Mouse (Mus musculus): ENCODE measurements around the gene Gpr84.

Gene Gpr84

DNA sequence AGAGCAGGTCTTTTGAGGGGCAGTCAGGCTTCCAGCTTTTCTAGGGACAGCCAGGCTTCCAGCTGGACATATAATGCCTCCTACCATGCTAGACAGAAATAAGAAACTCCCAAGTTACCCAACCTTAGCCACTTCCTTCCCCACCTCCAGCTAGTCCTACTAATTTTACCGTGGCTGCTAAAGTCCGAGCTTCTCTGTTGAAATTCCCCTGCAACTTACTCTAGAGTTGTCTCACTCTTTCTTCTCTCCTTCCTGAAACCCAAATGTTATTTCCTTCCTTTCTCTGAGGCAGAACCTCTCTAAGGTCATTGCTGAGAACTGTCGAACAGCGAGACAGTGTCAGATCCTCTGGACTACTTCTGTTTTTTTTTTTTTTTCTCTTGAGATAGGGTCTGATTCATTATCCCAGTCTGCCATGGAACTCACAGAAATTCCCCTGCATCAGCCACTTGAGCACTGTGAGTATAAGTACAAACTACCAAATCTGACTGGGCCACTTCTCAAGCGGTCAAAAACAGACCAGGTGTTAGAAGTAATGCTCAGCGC lies at the start of gene Gpr84:
Gpr84 (minus strand) TSS at position 248 of the 546 bp plus-strand sequence.
- in situ Hi-C loops (cut with MboI, MseI): loop anchor here (25.0 kb wide), 1 partner anchor 323 kb away; the partner anchor contains the start of genes Hoxc6, Hoxc8 and Hoxc9

DNA sequence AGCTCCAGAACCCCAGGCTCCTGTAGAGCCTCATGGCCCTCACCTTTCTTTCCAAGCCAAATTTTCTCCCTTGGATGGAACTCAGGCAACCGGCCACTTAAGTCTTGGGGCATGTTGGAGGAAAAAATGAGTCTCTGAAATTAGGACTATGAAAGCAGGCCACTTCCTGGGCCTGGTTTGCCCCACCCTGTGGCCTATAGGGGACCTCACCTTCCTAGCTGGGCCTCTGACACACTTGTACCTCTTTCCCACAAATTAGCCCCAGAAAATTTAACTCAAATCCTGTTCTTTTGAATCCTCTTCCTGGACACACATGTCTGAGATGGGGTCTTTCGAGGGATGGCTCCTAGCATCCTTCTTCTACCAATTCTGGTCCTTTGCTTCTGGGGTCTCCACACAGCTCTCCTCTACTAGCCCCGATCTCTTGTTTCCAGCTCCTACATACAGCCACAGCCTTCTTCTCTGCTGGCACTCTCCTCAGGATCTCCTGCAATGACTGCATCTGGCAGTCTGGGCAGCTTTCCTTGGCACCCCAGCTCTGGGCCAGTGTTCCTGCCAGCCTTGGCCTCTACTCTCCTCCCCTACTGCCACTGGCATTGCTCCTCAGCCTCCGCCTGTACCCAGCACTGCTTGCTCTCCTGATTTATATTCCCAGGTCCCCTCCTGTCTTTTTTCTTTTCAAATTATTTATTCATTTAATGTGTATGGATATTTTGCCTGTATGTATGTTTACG lies 49.6 kb upstream of the Gpr84 start:
- in situ Hi-C loops (cut with MboI, MseI): no loop called here

DNA sequence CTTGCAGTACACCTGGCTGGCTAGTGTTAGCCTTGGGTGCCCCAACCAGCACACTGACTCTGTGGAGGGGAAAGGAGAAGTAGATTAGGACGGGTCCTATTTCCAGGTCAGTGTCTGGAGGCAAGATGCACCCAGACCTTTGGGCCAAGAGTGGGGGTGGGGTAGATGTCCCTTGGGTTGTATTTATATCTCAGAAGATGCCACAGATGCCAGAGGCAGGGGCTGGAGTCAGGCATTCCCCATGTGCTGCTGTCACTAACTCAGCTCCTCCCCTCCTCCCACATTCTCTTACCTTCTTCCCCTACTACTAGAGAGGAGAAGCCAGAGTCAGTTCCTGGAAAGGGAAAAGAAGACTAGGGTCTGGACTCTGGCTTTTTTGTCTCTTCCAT lies 48.7 kb upstream of the Gpr84 start:
- in situ Hi-C loops (cut with MboI, MseI): no loop called here

DNA sequence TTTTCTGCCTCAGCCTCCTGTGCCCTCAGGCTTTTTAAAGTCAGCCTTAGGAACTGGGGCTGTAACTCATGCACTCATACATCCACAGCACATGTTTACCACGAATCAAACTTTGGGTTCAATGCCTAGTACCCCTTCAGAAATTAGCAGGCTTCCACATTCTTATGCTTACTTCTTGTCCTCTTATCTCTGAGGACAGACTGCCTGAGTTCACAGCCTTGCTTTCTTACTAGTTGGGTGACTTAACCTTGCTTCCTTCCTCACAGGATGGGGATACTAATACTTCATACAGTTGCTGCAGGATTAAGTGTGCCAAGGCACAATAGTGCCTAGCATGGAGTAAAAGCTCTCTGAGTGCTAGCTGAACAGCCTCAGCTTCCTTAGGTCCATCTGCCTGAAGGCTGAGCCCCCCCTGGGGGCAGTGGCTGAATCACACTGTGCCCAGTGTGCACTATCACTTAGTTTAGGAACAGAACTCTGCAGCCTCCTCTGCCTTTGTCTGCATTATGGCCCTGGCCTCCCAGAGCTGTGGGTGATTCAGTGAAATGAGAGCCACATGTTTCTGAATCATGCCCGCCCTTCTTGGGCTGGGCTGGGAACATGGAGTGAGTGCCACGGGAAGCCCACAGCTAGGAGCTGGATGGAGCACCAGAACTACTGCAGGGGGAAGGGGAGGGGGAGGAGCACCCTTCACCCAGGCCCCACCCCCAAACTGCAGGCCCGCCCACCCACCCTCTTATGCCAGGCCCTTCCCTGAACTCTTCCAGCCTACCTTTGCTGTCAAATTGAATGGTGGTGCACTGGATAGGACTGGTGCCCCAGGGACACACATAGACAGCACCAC lies 48.1 kb upstream of the Gpr84 start:
- in situ Hi-C loops (cut with MboI, MseI): no loop called here

DNA sequence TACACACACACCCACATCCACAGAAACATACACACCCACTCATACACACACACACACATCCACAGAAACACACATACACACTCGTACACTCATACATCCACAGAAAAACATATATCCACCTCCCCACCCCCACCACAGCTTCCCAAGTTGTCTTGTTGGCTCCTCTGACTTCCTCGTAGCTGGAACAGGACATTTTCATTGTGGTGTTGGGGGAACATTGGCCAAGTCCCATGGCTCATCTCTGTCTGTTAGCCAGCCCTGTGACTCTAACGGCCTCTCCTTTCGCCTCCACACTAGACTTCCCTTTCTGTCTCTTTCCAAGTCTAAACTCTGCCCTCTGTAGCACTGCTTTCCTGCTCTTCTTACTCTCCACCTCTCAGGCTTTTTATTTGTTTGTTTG lies 47.4 kb upstream of the Gpr84 start:
- in situ Hi-C loops (cut with MboI, MseI): no loop called here

DNA sequence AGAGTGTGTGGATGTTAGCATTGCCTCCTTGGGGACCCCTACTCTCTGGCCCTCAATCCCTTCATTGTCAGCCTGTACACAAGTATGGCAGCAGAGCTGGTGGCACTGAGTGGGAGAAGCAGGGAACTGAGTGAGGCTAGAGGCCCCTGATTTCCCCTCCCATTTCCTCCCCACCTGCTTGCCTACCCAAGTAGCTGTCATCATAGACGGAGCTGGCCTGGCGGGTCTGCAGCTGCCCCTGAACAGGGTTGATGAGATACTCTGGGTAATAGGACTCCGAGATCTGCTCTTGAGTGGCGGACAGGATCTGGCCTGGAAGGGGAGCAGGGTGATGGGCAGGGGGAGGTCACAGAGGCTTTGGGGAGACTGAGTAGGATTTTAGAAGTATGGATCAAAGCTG lies 45.7 kb upstream of the Gpr84 start:
- in situ Hi-C loops (cut with MboI, MseI): no loop called here

DNA sequence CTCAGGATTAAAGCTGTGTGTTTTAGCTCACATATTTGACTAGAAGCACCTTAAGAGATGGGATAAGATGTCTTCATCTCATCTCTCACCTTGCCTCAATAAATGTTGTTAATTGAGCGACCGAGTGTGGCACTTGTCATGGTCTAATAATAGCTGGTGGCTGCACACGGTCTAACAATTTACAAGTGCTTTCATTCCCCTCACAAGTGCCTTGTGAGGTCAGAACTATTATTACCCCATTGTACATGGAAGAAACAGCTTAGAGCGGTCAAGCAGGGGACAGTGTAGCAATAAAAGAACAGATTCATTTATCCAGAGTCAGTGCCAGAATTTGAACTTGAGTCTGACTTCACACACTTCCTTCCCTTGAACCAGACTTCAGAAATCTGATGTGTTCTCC lies 45.0 kb upstream of the Gpr84 start:
- in situ Hi-C loops (cut with MboI, MseI): no loop called here

DNA sequence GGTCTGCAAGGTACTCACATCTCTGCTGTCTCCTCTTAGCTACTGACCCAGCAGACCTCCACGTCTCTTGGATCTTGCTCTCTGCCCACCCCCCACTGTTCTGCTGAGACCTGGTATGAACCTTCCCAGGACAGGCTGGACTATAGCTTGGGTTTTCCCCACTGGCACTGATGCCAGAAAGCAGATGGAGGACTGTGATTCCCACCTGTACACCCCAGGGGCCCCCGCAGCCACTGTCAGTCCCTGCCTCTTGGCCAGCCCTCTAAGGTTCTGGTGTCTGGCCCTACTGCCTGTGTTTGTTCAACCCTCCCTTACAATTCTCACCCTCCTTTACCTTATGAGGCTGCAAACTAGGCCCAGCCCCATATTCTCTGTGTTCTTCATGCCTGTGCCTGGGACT lies 44.3 kb upstream of the Gpr84 start:
- in situ Hi-C loops (cut with MboI, MseI): loop anchor here (5.0 kb wide), 1 partner anchor 57 kb away; no protein-coding TSS in a partner anchor

DNA sequence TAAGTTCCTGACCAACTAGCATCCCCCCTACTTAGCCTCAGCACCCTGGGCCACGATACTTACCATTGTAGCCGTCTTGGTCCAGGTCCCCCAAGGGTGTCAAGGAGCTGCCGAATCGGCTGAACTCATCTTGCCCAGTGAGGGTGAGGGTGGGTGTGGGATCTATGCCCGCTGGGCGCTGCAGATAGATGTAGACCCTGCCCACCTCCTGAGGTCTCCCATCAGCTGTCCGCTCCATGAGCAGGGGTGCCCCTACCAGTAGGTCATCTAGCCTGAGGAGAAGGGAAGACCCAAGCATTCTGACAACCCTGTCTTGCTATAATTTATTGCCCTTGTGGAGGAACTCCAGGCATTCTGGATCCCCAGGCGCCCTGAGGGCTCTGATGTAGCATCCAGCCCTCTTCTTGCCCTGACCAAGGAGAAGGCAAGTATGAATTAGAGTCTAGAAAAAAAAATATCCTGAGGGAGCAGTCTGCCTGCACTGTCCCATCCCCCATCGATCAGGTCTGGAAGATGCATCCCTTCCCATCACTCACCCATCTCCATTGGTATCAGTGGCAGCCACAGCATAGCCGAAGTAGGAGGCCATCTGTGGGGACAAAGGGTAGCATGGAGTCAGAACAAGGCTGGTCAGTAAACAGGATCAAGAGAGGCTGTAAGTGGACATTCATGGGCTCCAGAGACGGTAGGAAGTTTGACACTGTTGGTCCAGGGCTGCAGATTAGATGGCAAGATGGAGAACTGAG lies 43.3 kb upstream of the Gpr84 start:
- in situ Hi-C loops (cut with MboI, MseI): loop anchor here (5.0 kb wide), 1 partner anchor 56 kb away; no protein-coding TSS in a partner anchor

DNA sequence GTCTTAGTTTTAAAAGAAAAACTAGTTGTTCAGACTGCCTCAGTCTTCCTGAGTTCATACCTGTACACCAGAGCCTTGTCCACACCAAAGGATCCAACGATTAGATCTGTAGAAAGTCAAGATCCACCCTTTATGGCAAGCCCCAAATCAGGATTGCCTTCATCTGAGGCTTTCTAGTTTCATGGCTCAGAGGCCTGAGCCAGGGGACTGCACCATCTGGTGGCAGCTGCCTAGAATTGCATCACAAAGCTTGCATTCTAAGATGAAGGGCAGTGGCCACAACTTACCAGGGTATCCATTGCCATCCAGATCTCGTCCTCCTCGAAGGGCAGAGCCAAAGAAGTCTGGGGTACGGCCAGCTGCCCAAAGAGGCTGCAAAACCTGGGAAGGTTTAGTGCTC lies 42.4 kb upstream of the Gpr84 start:
- in situ Hi-C loops (cut with MboI, MseI): loop anchor here (5.0 kb wide), 1 partner anchor 56 kb away; no protein-coding TSS in a partner anchor

DNA sequence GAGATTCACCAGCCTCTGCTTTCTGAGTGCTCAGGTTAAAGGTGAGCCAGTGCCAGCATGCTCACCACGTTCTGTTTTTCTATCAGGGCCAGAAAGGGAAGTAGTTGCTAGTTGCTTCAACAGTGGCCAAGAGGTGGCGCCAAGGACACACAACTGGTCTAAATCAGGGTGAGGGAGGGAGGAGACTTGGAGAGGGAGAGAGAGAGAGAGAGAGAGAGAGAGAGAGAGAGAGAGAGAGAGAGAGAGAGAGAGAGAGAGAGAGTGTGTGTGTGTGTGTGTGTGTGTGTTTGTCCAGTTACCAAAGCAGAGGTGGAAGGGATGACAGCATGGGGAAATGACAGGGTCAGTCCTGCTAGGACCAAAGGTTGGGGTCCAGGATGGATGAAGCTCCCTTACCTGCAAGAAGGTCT lies 36.9 kb upstream of the Gpr84 start:
- in situ Hi-C loops (cut with MboI, MseI): no loop called here

DNA sequence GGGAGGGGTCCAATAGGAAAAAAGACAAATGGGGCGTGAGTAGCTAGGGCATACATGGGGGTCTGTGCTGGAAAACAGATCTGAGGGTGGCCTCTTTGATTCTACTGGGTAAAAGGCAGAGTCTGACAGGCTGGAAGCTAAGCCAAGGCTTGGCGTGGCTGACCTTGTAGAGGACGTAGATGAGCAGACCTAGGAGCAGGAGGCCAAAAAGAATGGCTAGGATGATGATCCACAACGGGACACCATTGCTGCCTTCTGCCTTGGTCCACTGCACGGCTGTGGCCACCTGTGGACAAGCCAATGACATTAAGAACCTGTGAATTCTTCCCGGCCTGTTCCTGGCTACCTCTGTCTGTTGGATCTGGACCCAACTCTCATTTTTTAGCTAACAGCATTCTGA lies 35.4 kb upstream of the Gpr84 start:
- in situ Hi-C loops (cut with MboI, MseI): no loop called here

DNA sequence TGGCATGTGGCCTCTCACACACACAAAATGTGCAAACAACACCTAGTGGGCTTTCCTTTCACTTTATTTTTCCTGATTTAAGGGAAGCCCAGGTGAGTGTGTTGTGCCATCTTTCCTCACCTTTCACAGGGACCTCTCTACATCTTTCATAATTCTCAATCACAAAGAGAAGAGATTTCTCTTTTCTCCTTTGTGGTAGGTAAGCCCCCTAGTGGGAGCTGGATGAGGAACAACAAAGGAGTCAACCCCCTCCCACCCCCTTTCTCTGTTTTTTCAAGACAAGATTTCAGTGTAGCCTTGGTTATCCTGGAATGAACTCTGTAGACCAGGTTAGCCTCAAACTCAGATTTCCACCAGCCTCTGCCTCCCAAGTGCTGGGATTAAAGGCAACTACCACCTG lies 33.1 kb upstream of the Gpr84 start:
- in situ Hi-C loops (cut with MboI, MseI): no loop called here

DNA sequence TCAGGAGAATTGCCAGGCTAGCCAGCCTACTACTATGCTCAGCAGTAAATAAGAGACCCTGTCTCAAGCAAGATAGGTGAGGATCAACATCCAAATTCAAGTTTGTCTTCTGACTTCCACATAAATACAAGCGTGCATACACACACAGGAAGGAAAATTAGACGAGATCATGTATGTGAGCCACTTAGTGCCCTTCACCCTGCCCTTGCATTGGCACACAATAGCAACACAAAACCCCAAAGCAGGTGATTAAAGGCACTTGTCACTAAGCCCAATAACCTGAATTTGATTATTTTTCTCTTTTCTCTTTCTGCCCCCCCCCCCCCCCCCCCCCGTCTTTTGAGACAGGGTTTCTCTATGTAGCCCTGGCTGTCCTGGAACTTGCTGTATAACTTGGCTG lies 32.6 kb upstream of the Gpr84 start:
- in situ Hi-C loops (cut with MboI, MseI): no loop called here

DNA sequence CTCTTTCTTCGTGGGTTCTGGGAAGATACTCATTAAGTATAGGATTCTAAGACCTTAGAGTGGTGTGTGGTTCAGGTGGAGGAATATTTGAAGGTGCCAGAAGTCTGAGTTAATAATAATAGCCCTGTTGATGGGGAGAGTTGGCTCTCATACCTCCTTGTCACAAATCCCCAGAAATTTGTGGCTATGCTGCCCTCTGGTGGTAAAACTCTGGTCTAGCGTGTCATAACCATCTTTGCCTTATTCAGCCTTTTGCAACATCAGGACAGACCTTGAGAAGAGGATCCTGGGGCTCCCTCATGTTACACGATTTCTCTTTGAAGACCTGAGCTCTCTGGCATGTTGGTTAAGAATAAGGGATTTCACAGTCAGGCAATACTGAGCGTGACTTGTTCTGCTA lies 32.0 kb upstream of the Gpr84 start:
- in situ Hi-C loops (cut with MboI, MseI): no loop called here

DNA sequence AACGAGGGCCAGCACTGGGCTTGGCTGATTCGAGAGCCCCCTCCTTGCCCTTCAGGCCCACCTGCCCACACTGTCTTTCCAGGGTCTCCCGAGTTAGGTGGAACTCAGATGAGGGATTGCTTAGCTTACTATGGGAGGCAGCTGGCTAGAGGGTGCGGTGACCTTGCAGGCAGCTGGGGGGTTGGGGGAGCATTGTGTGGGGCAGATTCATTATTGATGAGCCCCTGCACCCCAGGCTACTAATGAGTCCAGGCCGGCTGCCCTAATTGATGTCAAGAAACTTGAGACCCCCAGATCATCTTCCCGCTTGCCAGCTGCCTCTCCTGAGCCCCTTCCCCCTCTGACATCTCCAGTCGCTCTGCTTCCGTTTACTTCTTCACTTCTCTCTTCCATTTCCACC lies 31.1 kb upstream of the Gpr84 start:
- in situ Hi-C loops (cut with MboI, MseI): no loop called here

DNA sequence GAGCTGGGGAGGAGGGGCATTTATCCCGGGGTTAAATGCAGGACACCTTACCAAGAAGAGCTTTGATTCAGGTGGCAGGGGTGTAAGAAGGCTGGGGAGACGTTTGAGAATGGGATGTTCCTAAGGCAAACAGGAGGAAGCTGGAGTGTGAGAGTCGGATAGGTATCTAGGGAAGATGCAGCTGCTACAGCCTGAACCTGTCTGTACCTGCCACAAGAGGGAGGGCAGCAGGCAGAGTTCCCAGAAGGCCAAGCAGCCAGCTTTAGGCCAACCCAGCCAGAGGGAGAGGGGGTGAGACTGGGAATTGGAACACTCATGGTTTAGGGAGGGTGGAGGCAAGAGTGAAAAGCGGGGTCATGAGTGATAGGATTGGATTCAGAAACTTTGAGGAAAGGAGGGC lies 30.4 kb upstream of the Gpr84 start:
- in situ Hi-C loops (cut with MboI, MseI): no loop called here

DNA sequence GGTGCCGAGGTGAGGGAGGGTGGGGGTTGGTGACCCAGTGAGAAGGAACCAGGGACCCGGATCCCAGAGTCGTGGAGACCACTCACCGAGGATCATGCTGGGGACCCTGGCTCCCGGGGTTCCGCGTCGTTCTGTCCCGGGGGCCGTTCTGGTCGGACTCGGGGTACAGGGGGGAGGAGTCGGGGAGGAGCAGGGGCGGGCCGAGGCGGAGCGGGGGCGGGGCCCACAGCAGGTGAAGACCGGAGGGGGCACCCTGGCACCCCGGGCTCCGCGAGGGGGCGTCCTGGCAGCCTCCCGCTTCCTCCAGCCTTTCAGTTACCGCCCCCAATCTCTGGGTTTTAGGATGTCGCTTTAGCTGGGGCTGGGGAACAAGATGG lies 29.5 kb upstream of the Gpr84 start, which contains the start of gene Zfp385a:
Zfp385a (minus strand) TSS at position 133 of the 377 bp plus-strand sequence.
- in situ Hi-C loops (cut with MboI, MseI): no loop called here

DNA sequence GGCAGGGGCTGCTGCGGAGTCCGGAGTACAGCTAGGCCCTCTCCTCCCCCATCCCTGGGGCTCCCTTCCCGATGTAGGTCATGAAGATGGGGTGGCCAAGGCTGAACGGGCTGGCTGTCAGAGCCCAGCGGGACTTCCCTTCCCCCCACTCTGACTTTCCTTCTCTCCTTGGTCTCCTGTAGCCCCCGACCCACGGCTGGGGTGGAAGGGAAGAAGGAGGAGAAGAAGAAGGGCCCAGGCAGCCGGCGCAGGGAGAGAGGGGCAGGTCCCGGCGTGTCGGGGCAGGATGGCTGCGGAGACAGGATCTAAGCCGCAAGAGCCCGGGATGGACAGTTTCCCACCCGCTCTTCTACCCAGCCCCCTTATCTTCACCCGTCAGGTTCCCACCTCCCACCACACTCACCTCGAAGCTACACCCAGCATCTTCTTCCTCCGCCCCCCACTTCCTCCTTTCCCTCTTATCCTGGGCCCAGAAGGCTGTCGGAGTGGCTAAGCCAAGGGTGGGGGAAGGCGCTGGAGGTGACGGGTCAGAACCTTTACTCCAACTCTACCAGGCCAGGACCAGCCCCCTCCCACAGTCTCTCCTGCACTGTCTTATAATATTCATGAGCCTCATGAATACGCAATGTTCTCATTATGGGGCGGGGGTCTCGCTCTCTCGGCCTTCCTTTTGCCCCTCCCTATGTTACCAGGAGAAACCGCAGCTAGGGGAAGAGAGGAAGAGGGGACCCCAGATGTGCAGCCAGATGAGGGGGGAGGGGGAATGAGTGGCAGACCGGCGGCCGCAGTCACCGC lies 29.0 kb upstream of the Gpr84 start:
- in situ Hi-C loops (cut with MboI, MseI): no loop called here

DNA sequence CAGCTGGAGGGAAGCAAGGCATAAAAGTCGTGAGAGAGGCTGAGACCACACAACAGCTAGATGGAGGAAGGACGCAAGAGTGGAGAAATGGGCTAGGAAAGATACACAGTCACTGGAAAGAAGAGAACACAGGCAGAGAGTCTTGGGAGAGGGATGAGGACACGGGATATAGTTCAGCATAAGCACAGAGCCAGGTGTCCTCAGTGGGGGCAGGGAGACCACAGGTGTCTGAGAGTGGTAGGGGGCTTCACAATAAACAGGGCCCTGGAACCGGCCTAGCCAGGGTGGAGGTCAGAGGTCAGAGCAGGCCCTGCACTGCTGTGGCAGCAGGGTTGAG lies 28.4 kb upstream of the Gpr84 start:
- in situ Hi-C loops (cut with MboI, MseI): no loop called here

DNA sequence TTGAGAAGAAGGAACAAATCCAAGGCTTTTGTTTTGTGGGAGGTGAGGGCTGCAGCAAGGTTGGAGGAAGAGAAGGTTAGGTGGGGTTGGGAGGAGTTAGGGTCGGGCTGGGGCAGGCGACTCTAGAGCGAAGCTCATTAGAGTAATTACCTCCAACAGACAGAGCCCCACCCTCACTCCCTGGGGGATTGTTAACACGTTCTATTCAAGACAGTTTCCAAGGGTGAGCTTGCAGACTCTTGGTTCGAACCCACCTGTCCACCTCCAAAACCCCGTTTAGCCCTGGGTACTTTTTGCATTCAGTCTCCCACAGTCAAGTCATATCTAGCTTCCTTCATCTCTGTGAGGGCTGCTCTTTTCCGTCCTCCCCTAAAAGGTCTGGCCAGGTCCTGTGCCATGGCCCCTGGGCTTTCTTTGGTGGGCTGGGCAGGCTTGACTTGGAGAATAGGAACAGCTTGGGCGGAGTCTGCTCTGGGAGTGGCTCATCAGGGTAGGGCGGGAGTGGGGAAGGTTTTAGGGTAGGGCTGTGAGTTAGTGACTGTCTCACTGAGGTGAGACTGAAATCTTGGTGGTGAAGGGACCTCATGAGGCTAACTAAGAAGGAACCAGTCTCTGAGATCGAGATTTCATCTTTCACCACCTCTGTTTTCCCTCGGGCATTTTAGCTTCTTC lies 26.7 kb upstream of the Gpr84 start:
- in situ Hi-C loops (cut with MboI, MseI): no loop called here
